Mouse (Mus musculus): ENCODE data around the gene Gas2. TPM values are rescaled to one million over a fixed set of nuclear protein-coding genes. Genes with fewer than 3 reads are reported as not detected.
A peak's percentile ranks its signal among the peaks of the same experiment; 100 is the strongest.

The Gas2 gene
- 17.5 and 51.6 TPM in 2 replicates for total RNA-seq (2014; rRNA removed)
- 10.0 and 14.9 TPM in 2 replicates for polyA plus RNA-seq (2015; fragmentation: Nextera tagmentation; extraction: Ambion mirVana)

- peak within 1 kb of the TSS; percentile 100 for H3K27ac ChIP-seq (ENCODE audit: low read depth, low read length)
- DNase-seq (peak; percentile 96), ATAC-seq (peak; percentile 85)
- no peaks in the 10 kb centered on the region for H3K9me3 ChIP-seq (ENCODE audit: low read length)
- H3K36me3 ChIP-seq (ENCODE audit: insufficient read depth): no peaks in the 10 kb centered on the region
- WGBS: 6% methylated on average over 104 of the region's 105 CpGs
- peak within 1 kb of the TSS; percentile 81 for H3K9ac ChIP-seq
- no peaks in the 10 kb centered on the region for H3K27me3 ChIP-seq (ENCODE audit: insufficient read depth, low read length)
- TF ChIP-seq CTCF (IDR thresholded peaks at IDR 0.05; ENCODE audit: low read depth): no peak
- H3K4me3 ChIP-seq (ENCODE audit: low read depth, low read length): peak within 1 kb of the TSS; percentile 81
- peaks cover 10% of the 10 kb centered on the region; the same call in 1 of the 2 replicates for H3K4me1 ChIP-seq (ENCODE audit: insufficient read depth)
- peak within 1 kb of the TSS; percentile 87 for H3K4me2 ChIP-seq (ENCODE audit: low read depth)
Measured at GRCm38 (mm10) chr7:51861250-51862096, at the start of gene Gas2. Gene Gas2, plus strand, starts transcription at chr7:51862015.

- peak; percentile 90 for ATAC-seq
Measured at GRCm38 (mm10) chr7:51815473-51816282, 46.1 kb upstream of the Gas2 start.

GRCm38 (mm10) chr7:51816283-51816839 is 45.5 kb upstream of the Gas2 start:
- ATAC-seq (no peak), DNase-seq (no peak)
- TF ChIP-seq CTCF (IDR thresholded peaks at IDR 0.05; ENCODE audit: low read depth): no peak
- H3K36me3 ChIP-seq (ENCODE audit: insufficient read depth): no peaks in the 10 kb centered on the region
- H3K9me3 ChIP-seq (ENCODE audit: low read length): no peaks in the 10 kb centered on the region
- H3K4me1 ChIP-seq (ENCODE audit: insufficient read depth): no peaks in the 10 kb centered on the region
- no peak overlapping the region for H3K27ac ChIP-seq (ENCODE audit: low read depth, low read length)
- no peak overlapping the region for H3K4me2 ChIP-seq (ENCODE audit: low read depth)
- H3K9ac ChIP-seq: no peak overlapping the region
- WGBS: 47% methylated on average over 3 of the region's 3 CpGs
- H3K27me3 ChIP-seq (ENCODE audit: insufficient read depth, low read length): no peaks in the 10 kb centered on the region
- no peak overlapping the region for H3K4me3 ChIP-seq (ENCODE audit: low read depth, low read length)

More at GRCm38 (mm10) chr7:51815473-51816282, 46.1 kb upstream of the Gas2 start:
- Histone ChIP-seq H3K4me3 (ENCODE audit: low read depth, low read length) (no peak overlapping the region), H3K27me3 (ENCODE audit: insufficient read depth, low read length) (no peaks in the 10 kb centered on the region), H3K36me3 (ENCODE audit: insufficient read depth) (no peaks in the 10 kb centered on the region), H3K4me1 (ENCODE audit: insufficient read depth) (no peaks in the 10 kb centered on the region), H3K9ac (no peak overlapping the region), H3K4me2 (ENCODE audit: low read depth) (no peak overlapping the region), H3K27ac (ENCODE audit: low read depth, low read length) (no peak overlapping the region), H3K9me3 (ENCODE audit: low read length) (no peaks in the 10 kb centered on the region)
- 32% methylated on average over 4 of the region's 4 CpGs for WGBS
- TF ChIP-seq CTCF (IDR thresholded peaks at IDR 0.05; ENCODE audit: low read depth): peak; percentile 69
- DNase-seq: peak; percentile 84

- no peak for ATAC-seq
- H3K4me3 ChIP-seq (ENCODE audit: low read depth, low read length): no peak overlapping the region
- H3K9me3 ChIP-seq (ENCODE audit: low read length): no peaks in the 10 kb centered on the region
- H3K27ac ChIP-seq (ENCODE audit: low read depth, low read length): no peak overlapping the region
- H3K27me3 ChIP-seq (ENCODE audit: insufficient read depth, low read length): no peaks in the 10 kb centered on the region
- no peak for DNase-seq
- H3K4me2 ChIP-seq (ENCODE audit: low read depth): no peak overlapping the region
- no peak overlapping the region for H3K9ac ChIP-seq
- 71% methylated on average over 3 of the region's 3 CpGs for WGBS
- no peak for TF ChIP-seq CTCF (IDR thresholded peaks at IDR 0.05; ENCODE audit: low read depth)
- H3K36me3 ChIP-seq (ENCODE audit: insufficient read depth): no peaks in the 10 kb centered on the region
- H3K4me1 ChIP-seq (ENCODE audit: insufficient read depth): no peaks in the 10 kb centered on the region
Measured at GRCm38 (mm10) chr7:51818251-51818974, 43.4 kb upstream of the Gas2 start.

GRCm38 (mm10) chr7:51819891-51820290 is 41.9 kb upstream of the Gas2 start:
- H3K27me3 ChIP-seq (ENCODE audit: insufficient read depth, low read length): no peaks in the 10 kb centered on the region
- H3K4me2 ChIP-seq (ENCODE audit: low read depth): no peak overlapping the region
- H3K9me3 ChIP-seq (ENCODE audit: low read length): no peaks in the 10 kb centered on the region
- H3K4me1 ChIP-seq (ENCODE audit: insufficient read depth): no peaks in the 10 kb centered on the region
- ATAC-seq (peak; percentile 69), DNase-seq (peak; percentile 80)
- no peak overlapping the region for H3K4me3 ChIP-seq (ENCODE audit: low read depth, low read length)
- no peak for TF ChIP-seq CTCF (IDR thresholded peaks at IDR 0.05; ENCODE audit: low read depth)
- H3K9ac ChIP-seq: no peak overlapping the region
- 49% methylated on average over 1 of the region's 1 CpGs for WGBS
- no peaks in the 10 kb centered on the region for H3K36me3 ChIP-seq (ENCODE audit: insufficient read depth)
- H3K27ac ChIP-seq (ENCODE audit: low read depth, low read length): no peak overlapping the region

- no peak for TF ChIP-seq CTCF (IDR thresholded peaks at IDR 0.05; ENCODE audit: low read depth)
- Histone ChIP-seq H3K9ac (no peak overlapping the region), H3K4me3 (ENCODE audit: low read depth, low read length) (no peak overlapping the region), H3K27ac (ENCODE audit: low read depth, low read length) (no peak overlapping the region), H3K36me3 (ENCODE audit: insufficient read depth) (no peaks in the 10 kb centered on the region), H3K9me3 (ENCODE audit: low read length) (no peaks in the 10 kb centered on the region), H3K4me2 (ENCODE audit: low read depth) (no peak overlapping the region), H3K27me3 (ENCODE audit: insufficient read depth, low read length) (no peaks in the 10 kb centered on the region), H3K4me1 (ENCODE audit: insufficient read depth) (no peaks in the 10 kb centered on the region)
- 45% methylated on average over 2 of the region's 2 CpGs for WGBS
- DNase-seq (no peak), ATAC-seq (no peak)
Measured at GRCm38 (mm10) chr7:51821467-51821866, 40.3 kb upstream of the Gas2 start.
